Mouse (Mus musculus): ENCODE results near the gene Pttg1ip.

The Pttg1ip gene

GRCm38 (mm10) chr10:77645571-77645970 is 64.1 kb downstream of the Pttg1ip start:
- no peak for DNase-seq

- no peak for DNase-seq
Observed at GRCm38 (mm10) chr10:77647461-77647860, 65.9 kb downstream of the Pttg1ip start.

- no peak for DNase-seq
Observed at GRCm38 (mm10) chr10:77647901-77648300, 66.4 kb downstream of the Pttg1ip start.

Data from cerebellum, adult 11 months (tissue).